Mouse (Mus musculus) right cerebral cortex, postnatal 14 days (tissue): ENCODE results near the gene Gm20683.
A peak's percentile ranks its signal among the peaks of the same experiment; 100 is the strongest.

Source experiments
- DNase-seq: peaks from one replicate; pipeline ENCODE4 v3.0.0; 2022

Gm20683 gene

DNA sequence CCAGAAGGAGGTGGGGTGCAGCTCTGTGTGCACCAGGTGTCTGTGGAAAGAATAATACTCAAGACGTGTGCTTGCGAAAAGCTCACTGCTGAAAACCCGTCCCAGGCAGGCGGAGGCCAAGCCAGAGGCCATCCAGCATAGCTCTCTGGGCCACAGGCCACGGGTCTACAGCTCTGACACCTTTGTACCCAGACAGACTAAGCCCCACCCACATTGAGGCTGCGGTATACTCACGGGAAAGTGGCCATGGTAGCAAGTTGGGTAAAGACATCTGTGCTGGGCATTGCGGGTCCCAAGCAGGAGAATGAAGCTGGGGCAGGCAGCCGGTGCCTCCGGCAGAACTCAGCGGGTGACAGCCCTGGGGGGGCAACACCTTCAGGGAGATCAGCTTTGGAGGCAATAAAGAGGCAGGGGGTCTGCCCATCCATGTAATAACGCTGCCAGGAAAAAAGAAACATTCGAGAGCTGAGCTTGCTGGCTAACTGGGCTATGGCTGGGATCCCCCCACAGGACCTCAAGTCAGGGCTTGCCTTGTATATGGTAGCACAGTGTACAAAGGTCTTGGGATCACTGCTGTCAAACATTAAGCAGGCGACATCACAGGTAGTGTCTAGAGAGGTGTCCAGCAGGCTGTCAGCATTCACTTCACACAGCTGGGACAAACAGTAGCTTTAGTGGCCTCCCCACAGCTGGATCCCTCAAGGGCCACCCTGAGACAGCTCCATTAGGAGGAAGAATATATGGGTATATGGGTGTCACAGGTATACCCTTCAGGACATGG lies 1.9 kb downstream of the Gm20683 start:
- DNase-seq, result no peak

DNA sequence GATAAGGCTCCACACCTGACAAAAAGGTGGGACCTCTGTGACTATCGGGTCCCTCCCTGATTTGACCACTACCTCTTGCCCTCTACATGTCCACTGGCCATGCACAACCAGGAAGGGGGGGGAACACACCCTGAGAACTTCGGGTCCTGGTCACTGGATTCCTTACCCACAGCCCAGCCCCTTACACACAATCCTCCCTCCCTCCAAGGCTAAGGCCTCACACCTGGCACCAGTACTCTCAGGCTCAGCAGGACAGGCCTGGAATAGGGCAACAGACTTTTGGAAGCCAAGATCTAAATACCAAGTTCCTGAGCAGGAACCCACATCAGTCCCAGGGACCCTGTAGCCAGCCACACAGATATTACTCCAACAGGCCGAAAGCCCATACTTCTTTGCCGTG lies 2.7 kb downstream of the Gm20683 start:
- no peak for DNase-seq

DNA sequence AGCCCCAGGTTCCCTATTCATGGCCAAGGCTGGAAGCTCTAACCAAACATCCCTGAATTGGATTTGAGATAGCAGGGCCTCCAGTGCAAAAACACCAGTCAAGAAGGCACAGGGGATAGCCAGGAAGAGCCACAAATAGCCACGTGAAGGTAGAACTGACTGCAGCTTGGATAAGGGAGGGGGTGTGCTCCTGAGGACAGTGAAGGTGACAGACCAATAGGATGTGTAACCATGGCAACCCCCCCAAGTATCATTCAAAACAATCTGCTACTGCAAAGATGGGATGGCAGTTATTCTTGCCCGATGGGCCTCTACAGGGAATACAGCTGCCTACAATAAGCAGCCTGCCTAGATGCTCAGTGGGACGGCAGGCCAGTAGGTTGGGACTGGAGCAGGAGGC lies 4.0 kb downstream of the Gm20683 start:
- DNase-seq, result no peak

DNA sequence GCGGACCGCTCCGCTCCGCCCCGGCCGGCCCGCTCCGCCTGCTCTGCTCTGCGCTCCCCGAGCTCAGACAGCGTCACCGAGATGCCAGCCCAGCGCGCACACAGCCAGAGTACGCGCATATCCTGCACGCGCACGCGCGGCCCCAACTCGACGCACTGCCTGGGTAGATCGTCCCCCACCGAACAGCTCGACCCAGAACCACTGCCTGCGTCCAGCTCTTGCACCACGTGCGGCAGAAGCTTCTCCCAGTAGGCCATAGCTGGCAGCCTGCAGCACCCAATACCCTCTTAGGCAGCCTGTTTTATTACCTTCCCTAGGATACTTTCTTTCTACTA lies 4.5 kb downstream of the Gm20683 start, which contains the start of gene Rhbdl1:
TSS of gene Rhbdl1 (minus strand) at position 220 of the 335 bp plus-strand sequence.
- peak; percentile 87 for DNase-seq

DNA sequence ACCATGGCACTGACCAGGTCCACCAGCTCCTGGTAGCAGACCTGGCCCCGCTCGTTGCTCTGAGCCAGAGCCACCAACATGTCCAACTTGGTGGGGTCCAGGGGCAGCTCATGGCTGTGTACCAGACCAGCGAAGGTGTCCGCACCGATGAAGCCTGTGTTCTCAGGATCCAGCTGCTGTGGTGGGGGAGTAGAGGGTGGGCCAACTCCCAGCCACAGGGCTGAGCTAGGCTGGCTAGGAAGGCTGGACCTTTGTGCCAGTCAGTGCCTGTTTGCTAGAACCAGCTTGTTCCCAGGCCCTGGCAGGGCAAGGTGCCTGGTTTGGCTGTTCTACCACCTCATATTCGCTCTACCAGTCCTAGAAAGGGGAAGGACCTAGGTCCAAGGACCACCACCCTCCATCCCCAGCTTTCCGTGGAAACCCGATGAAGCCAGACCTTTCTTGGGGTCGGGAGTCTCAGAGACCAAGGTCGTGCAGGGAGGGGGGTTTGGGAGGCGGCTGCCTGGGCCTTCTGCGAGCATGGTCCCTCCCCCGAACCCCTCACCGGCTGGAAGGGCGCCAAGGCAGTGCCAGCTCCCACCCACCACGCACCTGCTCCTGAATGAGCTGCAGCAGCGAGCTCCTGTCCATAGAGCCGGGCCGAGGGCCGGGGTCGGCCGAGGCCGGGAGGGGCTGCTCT lies 5.0 kb downstream of the Gm20683 start:
- no peak for DNase-seq

DNA sequence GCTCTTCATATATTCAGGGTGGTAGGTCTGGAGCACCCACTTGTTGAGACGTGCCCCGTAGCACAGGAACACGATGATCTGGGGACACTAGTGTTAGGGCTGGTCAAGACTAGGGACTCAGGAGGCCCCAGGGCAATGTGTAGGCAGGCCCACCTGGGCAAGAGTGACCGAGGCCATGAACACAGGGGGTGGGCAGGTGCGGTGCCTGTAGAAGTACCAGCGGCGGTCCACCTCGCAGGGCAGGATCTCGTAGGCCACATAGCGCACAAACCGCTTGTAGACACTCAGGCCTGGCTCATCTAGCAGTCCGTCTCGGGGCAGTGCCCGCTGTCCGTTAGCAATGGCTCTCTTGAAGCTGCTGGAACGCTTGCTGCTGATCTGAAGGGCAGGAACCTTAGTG lies 5.7 kb downstream of the Gm20683 start:
- DNase-seq, result no peak

DNA sequence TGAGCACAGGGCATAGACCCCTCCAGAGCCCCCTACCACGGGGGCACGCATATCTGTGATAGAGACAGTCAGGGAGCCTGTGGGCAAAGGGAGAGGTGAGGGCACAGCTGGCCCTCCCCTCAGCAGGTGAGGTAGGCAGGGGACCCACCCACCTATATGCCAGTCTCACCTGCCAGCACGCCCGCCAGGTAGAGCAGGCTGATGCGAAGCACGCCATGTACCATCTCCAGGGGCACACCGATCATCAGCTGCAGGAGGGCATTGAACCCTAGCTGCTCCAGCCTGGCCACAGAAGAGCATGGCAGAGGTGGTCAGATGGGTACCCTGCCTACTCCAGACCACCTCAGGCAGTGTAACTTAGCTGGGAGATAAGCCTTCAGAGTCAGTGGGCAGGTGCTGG lies 6.3 kb downstream of the Gm20683 start:
- no peak for DNase-seq

DNA sequence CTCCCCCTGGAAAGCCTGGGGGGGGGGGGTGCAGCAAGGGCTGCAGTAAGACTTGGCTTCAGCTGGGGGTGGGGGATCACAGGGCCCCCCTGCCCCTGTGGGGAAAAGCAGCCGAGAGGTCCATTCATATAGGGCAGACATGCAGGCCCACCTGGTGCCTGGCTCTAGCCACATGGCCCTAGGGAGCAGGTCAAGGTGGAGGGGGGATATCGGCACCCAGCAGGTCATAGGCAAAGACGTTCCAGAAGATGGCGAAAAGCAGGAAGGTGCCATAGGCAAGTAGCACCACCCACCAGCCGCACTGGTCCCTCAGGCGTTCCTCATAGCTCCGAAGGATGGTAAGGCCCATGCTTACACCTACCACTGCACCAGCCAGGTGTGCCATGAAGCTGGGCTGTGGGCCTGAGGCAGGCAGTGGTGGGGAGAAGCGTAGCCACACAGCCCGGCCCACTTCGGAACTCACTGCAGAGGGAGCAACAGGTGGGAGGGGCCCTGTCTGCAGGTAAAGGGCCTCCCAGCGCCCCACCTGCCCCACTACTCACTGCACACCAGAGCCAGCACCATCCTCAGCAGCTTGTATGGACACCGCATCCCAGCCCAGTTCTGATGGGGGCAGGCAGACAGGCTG lies 6.9 kb downstream of the Gm20683 start:
- no peak for DNase-seq

DNA sequence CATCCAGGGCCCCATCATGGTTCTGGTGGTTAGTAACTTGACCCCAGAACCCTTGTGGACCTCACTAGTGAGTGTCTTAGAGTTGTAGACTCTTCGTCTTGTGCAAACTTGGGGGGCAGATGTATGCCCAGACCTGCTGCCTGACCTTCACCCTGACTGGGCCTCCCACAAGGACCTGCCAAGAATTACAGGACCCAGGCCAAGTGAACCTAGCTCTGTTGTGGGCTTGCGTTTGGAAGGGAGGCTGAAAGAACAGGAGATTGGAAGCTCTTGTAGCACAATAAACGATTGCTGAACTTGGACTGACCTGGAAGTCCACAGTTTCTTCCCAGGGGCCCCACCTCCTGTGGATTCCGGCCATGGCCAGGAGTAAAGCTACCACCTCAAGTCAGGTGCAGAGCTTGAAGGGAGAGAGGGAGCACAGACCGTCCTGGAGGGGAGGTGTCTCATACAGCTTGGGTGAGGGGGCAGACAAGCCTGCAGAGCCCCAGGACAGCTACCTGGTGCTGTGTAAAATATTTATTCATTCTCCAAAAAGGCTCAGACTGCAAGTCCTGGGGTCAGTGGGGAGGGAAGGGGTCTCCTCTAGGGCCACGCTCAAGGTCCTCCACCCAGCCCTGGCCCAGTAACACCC lies 7.5 kb downstream of the Gm20683 start:
- DNase-seq, result no peak

DNA sequence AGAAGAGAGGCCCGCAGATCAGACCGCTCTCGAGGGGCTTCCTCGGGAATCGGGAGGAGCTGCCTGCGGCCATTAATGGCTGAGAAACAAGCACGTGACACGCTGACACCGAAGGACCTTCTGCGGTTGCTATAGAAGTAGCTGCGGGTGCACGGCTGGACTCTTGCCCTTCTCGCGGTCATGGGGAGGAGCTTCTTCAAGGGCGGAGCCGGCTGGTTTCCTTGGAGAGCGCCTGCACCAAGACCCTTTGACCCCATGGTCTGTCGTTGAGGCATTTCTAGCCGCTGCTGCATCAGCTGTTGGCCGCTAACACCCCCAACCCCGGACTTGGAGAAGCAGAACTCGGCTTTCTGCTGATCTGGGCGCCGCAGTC lies 8.3 kb downstream of the Gm20683 start, which contains the start of gene Stub1:
TSS of gene Stub1 (minus strand) at position 114 of the 373 bp plus-strand sequence.
- peak; percentile 83 for DNase-seq

DNA sequence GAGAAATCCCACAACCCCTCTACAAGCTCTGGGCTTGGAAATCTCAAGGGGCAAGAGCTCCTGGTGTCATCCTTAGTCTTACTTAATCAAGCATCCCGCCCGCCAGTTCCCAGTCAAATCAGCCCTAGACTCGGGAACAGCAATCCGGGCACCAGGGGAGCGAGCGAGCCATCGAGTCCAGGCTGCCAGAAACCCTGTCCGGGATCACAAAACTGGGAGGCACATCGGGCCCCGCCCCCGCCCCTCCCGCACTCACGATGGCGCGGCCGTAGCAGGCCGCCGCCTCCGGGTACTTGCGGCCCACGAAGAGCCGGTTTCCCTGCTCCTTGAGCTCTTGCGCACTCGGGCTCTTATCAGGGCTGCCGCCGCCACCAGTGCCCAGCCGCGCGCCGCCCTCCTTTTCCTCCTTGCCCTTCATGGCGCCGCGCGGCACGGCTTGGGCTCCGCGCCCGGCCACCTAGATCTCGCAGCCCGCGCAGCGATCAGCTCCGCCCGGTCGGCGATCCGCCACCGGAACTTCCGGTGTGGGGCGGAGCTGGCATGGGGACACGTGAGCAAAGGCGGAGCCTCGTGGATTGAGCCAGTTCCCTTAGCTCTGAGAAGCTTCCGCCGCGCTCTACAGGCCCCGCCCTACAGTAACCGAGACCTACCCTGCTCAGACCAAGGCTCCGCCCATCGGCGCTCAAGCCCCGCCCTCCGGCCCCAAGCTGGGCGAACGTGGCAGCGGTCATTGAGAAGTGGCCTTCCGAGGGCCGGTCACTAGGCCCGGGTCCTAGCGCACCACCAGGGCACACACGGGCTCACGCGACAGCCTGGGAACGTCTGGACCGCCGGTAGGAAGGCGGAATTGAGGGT lies 8.9 kb downstream of the Gm20683 start:
- DNase-seq, result peak; percentile 97

DNA sequence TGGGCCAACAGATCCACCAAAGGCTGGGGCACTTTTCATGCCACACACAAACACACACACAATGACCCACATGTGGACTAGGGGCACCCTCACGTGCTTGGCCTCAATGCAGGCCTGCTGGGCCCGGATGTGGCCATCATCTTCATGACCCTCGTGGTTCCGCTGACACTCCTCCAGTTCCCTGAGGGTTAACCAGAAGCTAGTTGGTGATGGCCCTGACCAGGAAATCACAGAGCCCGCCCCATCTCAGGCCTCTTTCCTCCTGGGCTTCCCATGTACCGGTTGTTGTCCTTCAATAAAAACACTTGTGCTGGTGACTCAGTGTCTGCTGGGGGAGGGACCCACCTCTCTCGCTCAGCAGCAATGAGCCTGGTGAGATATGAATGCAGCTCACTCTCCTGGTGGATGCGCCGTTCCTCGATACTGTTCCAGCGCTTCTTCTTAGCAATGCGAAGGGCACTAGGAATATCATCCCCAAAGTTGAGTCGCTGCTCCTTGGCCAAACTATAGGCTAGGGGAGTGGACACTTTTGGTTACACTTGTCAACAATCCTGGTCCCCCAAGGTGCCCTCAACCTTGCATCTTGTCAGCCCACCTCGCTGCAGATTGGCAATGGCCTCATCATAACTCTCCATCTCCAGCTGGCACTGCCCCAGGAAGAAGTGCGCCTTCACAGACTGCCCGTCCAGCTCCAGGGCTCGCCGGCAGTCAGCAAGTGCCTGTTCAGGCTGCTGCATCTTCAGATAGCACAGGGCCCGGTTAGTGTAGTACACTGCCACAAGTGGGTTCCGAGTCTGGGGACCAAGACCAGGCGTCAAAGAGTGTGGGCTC lies 9.9 kb downstream of the Gm20683 start:
- peak; percentile 58 for DNase-seq

DNA sequence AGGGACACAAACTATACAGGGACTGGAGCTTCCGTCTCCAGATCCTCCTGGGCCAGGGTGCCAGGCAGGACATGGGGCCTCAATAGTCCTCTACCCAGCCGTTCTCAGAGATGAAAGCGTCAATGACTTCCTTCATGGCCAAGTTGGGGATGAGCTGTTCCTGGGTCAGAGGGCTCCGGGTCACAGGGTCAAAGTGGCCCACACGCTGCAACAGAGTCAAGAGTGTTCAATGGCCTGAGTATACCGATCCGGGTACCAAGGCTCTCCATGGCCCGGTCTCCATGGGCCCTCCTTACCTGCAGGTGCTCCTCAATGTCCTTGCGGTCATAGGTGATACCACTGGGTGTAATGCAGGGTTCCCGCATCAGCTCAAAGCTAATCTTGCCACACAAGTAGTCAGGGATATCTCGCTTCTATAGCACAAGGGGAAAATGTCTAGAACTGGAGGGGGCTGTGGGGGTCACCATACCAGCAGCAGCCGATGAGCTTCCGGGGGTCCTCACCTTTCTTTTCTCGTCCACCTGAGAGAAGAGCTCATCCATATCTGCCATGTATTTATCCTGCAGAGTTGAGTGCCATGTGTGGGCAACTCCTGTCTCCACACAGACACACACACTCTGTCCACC lies 10.6 kb downstream of the Gm20683 start:
- no peak for DNase-seq

DNA sequence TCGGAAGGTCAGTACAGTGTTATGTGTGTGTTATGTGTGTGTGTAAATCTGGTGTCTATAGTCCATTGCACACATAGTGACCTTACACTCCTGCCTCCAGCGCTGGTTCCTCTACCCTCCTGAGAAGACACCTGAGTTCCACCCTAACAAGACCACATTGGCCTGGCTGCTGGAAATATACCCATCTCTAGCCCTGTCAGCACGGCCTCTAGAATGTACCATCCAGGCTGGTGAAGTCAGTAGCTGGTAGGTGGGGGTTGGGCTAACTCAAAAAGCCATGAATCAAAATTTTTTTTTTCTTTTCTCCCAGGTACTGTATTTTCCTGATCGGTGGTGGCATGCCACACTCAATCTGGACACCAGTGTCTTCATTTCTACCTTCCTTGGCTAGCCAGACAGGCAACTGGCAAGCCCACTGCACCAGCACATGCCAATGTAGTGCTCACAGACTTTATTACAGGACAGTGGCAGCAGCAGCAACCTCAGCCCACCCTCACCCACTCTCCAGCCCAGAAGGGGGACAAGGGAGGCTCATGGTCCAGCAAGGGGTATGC lies 11.3 kb downstream of the Gm20683 start:
- no peak for DNase-seq

DNA sequence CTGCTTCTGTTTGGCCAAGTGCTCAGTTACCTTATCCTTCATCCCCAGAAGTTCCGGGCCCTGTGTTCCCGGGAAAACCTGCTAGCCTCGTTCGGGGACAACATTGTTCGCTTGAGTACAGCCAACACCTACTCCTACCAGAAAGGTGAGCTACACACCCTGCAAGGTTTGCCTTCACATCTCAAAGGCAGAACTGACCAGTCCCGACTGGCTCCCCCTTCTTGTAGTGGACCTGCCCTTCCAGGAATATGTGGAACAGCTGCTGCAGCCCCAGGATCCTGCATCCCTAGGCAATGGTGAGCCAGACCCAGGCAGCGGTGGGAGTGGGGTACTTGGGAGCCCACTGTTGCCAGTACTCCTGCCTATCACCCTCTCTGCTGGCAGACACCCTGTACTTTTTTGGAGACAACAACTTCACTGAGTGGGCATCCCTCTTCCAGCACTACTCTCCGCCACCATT lies 12.0 kb downstream of the Gm20683 start:
- no peak for DNase-seq

DNA sequence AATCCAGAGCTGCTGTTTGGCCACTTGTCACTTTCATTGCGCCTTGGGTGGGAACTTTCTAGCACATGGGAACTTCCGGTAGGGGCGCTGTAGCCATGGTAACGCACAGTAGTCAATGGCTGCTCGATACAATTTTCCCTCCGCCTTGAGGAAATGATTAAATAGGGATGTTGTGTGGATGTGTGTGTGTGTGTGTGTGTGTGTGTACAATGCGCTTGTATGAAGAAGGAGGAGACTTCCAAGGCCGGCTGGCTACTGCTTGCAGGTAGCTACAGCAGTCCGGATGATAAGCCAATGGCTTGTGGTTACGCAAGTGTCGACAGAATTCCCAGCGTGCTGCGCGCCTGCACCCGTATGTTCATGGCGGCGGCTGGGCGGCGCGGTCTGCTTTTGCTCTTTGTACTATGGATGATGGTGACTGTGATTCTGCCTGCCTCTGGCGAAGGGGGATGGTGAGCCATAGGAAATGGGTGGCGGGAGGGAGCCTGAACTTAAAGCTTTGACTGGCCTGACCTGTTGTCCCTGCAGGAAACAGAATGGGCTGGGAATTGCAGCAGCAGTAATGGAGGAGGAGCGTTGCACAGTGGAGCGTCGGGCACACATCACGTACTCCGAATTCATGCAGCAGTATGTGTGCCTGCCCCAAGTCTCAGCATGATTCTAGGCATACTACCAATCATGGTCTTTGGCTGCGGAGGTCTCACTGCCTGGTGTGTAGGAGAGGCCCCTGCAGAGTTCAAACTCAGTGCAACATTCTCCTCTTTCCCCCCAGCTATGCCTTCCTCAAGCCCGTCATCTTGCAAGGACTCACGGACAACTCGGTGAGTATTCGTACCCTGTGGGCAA lies 12.6 kb downstream of the Gm20683 start, which contains the start of gene Jmjd8:
TSS of gene Jmjd8 (plus strand) at position 156 of the 846 bp plus-strand sequence.
- DNase-seq, result peak; percentile 86

DNA sequence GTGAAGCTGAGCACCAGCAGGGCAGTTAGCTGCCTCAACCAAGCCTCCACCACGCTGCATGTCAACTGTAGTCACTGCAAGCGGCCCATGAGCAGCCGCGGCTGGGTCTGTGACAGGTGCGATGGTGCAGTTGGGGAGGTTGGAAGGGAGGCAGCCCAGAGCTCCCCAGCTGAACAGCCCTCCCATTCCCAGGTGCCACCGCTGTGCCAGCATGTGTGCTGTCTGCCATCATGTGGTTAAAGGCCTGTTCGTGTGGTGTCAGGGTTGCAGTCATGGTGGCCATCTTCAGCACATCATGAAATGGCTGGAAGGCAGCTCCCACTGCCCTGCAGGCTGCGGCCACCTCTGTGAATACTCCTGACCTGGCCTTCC lies 13.4 kb downstream of the Gm20683 start:
- no peak for DNase-seq

DNA sequence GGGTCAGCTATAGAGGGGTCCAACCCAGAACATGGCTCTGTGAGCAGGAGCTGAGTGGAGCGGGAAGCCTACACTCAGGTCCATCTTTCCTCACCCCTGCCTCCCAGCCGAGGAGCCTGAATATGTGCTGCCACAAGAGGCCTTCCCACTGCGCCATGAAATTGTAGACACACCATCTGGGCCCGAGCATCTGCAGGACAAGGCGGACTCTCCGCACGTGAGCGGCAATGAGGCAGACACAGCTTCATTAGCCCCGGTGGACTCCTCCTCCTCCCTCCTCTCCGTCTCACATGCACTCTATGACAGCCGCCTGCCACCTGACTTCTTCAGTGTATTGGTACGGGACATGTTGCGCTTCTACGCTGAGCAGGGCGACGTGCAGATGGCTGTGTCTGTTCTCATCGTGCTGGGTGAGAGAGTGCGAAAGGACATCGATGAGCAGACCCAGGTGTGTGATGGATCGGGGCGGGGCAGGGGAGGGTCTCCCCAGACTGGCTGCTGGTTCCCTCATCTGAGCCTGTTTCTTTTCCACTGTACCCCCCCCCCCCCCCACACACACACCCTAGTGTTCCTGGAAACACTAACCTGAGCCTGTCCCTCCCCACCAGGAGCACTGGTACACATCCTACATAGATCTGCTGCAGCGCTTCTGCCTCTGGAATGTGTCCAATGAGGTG lies 13.9 kb downstream of the Gm20683 start:
- DNase-seq, result no peak

DNA sequence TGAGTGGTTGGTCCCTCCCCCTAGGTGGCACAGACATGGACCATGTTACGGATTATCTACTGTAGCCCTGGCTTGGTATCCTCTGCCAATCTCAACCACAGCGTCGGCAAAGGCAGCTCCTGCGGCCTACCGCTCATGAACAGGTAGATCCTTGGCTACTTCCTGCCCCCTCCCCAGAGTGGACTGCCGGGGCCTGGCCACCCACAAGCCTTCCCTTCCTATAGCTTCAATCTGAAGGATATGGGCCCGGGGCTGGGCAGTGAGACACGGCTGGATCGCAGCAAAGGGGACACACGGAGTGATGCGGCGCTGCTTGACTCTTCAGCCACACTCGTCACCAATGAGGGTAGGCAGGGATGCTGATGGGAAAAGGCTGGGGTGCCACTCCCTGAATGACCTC lies 14.6 kb downstream of the Gm20683 start:
- no peak for DNase-seq
